Mouse (Mus musculus): ENCODE measurements at regions not wholly inside any gene's neighbourhood (a gene's known extent, or its start where the extent isn't known, plus 50 kb on each side); places are given as distances from the start of the nearest gene placed in this dataset.

DNA sequence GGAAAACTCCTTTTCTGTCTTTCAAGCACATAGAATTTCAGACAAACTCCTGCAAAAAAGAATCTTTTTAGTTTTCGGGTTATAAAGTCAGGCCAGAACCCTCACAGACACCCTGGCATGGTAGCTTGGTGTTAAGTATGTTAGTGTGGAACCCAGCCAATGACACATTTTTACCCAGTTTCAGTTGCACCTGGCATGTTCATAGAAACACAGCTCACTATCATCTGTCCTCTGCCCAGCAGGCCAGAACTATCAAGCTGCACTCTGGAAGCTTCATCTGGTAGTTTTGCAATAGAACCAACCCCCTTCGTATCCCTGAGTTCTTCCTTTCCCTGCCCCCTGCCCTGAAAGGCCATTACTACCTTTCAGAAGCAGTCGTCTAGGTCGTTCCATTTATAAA, 82.4 kb upstream of the Dap start:
- no peak for TF ChIP-seq POLR2A (IDR thresholded peaks at IDR 0.05; ENCODE audit: insufficient read depth, low read depth, low read length)
- TF ChIP-seq CTCF (IDR thresholded peaks at IDR 0.05) = no peak
